Mouse (Mus musculus) erythroblast, embryonic 14.5 days (primary cell): ENCODE measurements around the gene Cntln. TPM values are rescaled to one million over a fixed set of nuclear protein-coding genes. Genes with fewer than 3 reads are reported as not detected.

Source experiments
- H3K27me3 ChIP-seq: 2 replicates; pipeline ENCODE4 v1.6.1; 2012; ENCODE audit warnings: inconsistent platforms; ENCODE audit not compliant: control insufficient read depth
- H3K36me3 ChIP-seq: 2 replicates; pipeline ENCODE4 v1.6.1; 2012; ENCODE audit warnings: mild to moderate bottlenecking, inconsistent platforms; ENCODE audit not compliant: control insufficient read depth
- H3K4me1 ChIP-seq: 2 replicates; pipeline ENCODE4 v1.6.1; 2012; ENCODE audit warnings: inconsistent platforms; ENCODE audit not compliant: control insufficient read depth
- H3K4me3 ChIP-seq: replicated peaks from 2 replicates; pipeline ENCODE3; 2012; ENCODE audit warnings: moderate library complexity, mild to moderate bottlenecking, inconsistent platforms
- H3K9me3 ChIP-seq: 2 replicates; pipeline ENCODE4 v1.6.1; 2012; ENCODE audit warnings: low read length, inconsistent platforms, mixed read lengths; ENCODE audit not compliant: control insufficient read depth
- GATA1 ChIP-seq: IDR thresholded peaks from 2 replicates; pipeline ENCODE4 v1.6.1; 2012; ENCODE audit warnings: low read length, inconsistent platforms, mixed read lengths
- TAL1 ChIP-seq: IDR thresholded peaks from 3 replicates; pipeline ENCODE4 v1.6.1; 2012; ENCODE audit warnings: low read length, inconsistent platforms, mixed read lengths
- polyA plus RNA-seq: library from polyadenylated mRNA; stranded (reverse); fragments of >175 nt; gene quantifications from 2 replicates; pipeline ENCODE4 v1.2.3, GENCODE M21; 2012

Cntln gene
- polyA plus RNA-seq, 1 experiment: 0.01 TPM

- Histone ChIP-seq H3K4me1 (no peaks in the 10 kb centered on the region), H3K4me3 (no peak overlapping the region), H3K27me3 (no peaks in the 10 kb centered on the region), H3K9me3 (peaks cover 5% of the 10 kb centered on the region), H3K36me3 (no peaks in the 10 kb centered on the region)
- TF ChIP-seq TAL1 (no peak), GATA1 (no peak)
Measured at GRCm38 (mm10) chr4:84934342-84934929, 50.3 kb downstream of the Cntln start.

GRCm38 (mm10) chr4:84942059-84942458 lies 58.0 kb downstream of the Cntln start:
- Histone ChIP-seq H3K9me3 (no peaks in the 10 kb centered on the region), H3K4me1 (no peaks in the 10 kb centered on the region), H3K27me3 (no peaks in the 10 kb centered on the region), H3K4me3 (no peak overlapping the region), H3K36me3 (no peaks in the 10 kb centered on the region)
- TF ChIP-seq GATA1 (no peak), TAL1 (no peak)

GRCm38 (mm10) chr4:84942651-84943050 lies 58.5 kb downstream of the Cntln start:
- no peaks in the 10 kb centered on the region for H3K9me3 ChIP-seq
- no peaks in the 10 kb centered on the region for H3K36me3 ChIP-seq
- TF ChIP-seq TAL1: no peak
- no peak for TF ChIP-seq GATA1
- H3K4me3 ChIP-seq: no peak overlapping the region
- H3K4me1 ChIP-seq: no peaks in the 10 kb centered on the region
- no peaks in the 10 kb centered on the region for H3K27me3 ChIP-seq

GRCm38 (mm10) chr4:84944100-84944499 lies 60.0 kb downstream of the Cntln start:
- TF ChIP-seq GATA1 (no peak), TAL1 (no peak)
- no peaks in the 10 kb centered on the region for H3K9me3 ChIP-seq
- H3K36me3 ChIP-seq: no peaks in the 10 kb centered on the region
- H3K4me3 ChIP-seq: no peak overlapping the region
- no peaks in the 10 kb centered on the region for H3K4me1 ChIP-seq
- no peaks in the 10 kb centered on the region for H3K27me3 ChIP-seq

GRCm38 (mm10) chr4:84946450-84946849 lies 62.3 kb downstream of the Cntln start:
- Histone ChIP-seq H3K27me3 (no peaks in the 10 kb centered on the region), H3K4me1 (no peaks in the 10 kb centered on the region), H3K36me3 (no peaks in the 10 kb centered on the region), H3K4me3 (no peak overlapping the region), H3K9me3 (no peaks in the 10 kb centered on the region)
- TF ChIP-seq GATA1: no peak
- TF ChIP-seq TAL1: no peak

GRCm38 (mm10) chr4:84976875-84977646 lies 93.0 kb downstream of the Cntln start:
- Histone ChIP-seq H3K36me3 (no peaks in the 10 kb centered on the region), H3K4me3 (no peak overlapping the region), H3K4me1 (no peaks in the 10 kb centered on the region), H3K9me3 (no peaks in the 10 kb centered on the region), H3K27me3 (no peaks in the 10 kb centered on the region)
- TF ChIP-seq TAL1 (no peak), GATA1 (no peak)

- no peak for TF ChIP-seq GATA1
- TF ChIP-seq TAL1: no peak
- H3K36me3 ChIP-seq: no peaks in the 10 kb centered on the region
Measured at GRCm38 (mm10) chr4:84995520-84996348, 111.6 kb downstream of the Cntln start.

GRCm38 (mm10) chr4:85005581-85005980 lies 121.5 kb downstream of the Cntln start:
- TF ChIP-seq GATA1: no peak
- TF ChIP-seq TAL1: no peak
- H3K27me3 ChIP-seq: no peaks in the 10 kb centered on the region
- no peak overlapping the region for H3K4me3 ChIP-seq
- no peaks in the 10 kb centered on the region for H3K4me1 ChIP-seq
- no peaks in the 10 kb centered on the region for H3K9me3 ChIP-seq
- no peaks in the 10 kb centered on the region for H3K36me3 ChIP-seq

More at GRCm38 (mm10) chr4:84995520-84996348, 111.6 kb downstream of the Cntln start:
- no peaks in the 10 kb centered on the region for H3K27me3 ChIP-seq
- no peak overlapping the region for H3K4me3 ChIP-seq
- no peaks in the 10 kb centered on the region for H3K4me1 ChIP-seq
- no peaks in the 10 kb centered on the region for H3K9me3 ChIP-seq

- TF ChIP-seq TAL1: no peak
- Histone ChIP-seq H3K4me1 (no peaks in the 10 kb centered on the region), H3K4me3 (no peak overlapping the region), H3K36me3 (no peaks in the 10 kb centered on the region), H3K27me3 (no peaks in the 10 kb centered on the region), H3K9me3 (no peaks in the 10 kb centered on the region)
Measured at GRCm38 (mm10) chr4:85006789-85007188, 122.7 kb downstream of the Cntln start.
